ENCODE assay signal across 10 mouse cellular contexts in the genomic region with DNA sequence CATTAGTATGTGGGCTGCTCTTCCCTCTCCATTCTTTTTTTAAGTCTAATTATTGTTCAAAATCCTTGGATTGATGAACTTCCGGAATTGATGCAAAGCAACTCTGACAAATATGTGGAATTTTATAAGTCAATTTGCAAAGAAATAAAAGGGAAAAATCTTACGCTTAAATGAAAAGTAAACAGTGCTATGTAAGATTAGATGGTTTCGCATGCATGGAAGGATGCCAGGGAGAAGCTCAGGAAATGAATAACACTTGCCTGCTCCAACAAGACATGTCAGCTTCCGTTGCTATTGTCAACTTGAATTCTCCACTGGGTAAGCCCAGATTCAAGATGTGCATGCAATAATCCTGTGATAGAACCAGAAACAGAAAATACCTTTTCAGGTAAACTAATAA.
A peak's percentile ranks its signal among the peaks of the same experiment; 100 is the strongest.
DNase-seq lines count a peak whose midpoint lies in the region.
"Had no signal": no experiment of that assay in that cellular context is flagged by ENCODE, and none has a peak within 500 bp of the region (broad histone marks: within the 10 kb centered on the region; RNA-seq: fewer than 3 reads in every experiment).

No protein-coding gene starts in this region.

- DNase-seq in kidney, adult 8-10 months, result peak; percentile 12 to 15
- DNase-seq in kidney, adult 11 months, result no peak
- peak; percentile 31 to 44 for DNase-seq in right cerebral cortex, adult 2 months (ENCODE audit: low spot score in 2 of 2)
- DNase-seq in right cerebral cortex, postnatal 4 days, result no peak
- DNase-seq in kidney, postnatal 14 days, result peak; percentile 70
- DNase-seq in adrenal gland, adult 2 months, result no peak
- no peak for DNase-seq in thymus, postnatal 36 days
- DNase-seq: cerebellum, adult 9-10 months; heart, adult 11 months; heart, postnatal 14 days had no signal

Comparison
In these comparisons a context has a peak if more than half of its experiments do, and no peak if none do; other contexts are left out.
1. DNase-seq: peak in kidney, adult 8-10 months (2 of 2), right cerebral cortex, adult 2 months (2 of 2) and kidney, postnatal 14 days (single experiment); none in kidney, adult 11 months (single experiment), right cerebral cortex, postnatal 4 days (single experiment), adrenal gland, adult 2 months (single experiment) and thymus, postnatal 36 days (0 of 2).